Mouse (Mus musculus): ENCODE measurements at regions not wholly inside any gene's neighbourhood (a gene's known extent, or its start where the extent isn't known, plus 50 kb on each side); places are given as distances from the start of the nearest gene placed in this dataset.

DNA sequence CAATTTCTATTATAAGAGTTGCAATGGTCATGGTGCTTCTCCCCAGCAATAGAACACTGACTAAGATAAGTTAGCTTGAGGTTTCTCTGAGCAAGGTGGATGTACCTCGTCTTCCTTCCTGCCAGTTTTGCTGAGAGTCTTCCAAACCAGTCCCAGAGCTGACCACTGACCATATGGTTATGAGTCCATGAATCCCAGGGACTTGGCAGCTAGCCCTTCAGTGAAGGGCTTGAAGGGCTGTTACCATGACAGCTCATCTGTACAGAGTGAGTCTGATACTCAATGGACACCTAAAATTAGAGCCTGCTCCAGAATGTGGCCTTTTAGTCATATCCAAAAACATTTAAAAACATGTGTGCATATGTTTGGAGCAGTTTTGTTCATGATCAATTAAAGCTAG, 297.5 kb upstream of the Thsd7b start:
- ATAC-seq (replicated peaks; ENCODE audit: poor library complexity) = no peak

DNA sequence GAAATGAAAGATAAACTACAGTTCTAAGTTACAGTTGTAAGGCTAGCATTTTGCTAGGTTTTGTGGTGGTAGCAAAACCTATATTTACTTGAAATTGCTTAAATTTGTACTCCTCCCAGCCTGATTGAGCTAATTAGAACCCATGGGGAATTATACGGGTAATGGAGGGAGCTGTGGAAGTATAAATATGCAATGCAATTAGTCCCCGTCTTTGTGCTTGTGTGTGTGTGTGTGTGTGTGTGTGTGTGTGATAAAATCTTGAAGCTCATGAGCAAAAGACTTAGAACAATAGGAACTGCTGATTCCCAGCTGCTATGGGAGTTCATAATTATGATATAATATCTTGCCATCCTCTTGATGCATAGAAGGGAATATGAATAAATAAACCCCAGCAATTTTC, 321.7 kb upstream of the Thsd7b start:
- no peak for ATAC-seq (replicated peaks; ENCODE audit: poor library complexity)

DNA sequence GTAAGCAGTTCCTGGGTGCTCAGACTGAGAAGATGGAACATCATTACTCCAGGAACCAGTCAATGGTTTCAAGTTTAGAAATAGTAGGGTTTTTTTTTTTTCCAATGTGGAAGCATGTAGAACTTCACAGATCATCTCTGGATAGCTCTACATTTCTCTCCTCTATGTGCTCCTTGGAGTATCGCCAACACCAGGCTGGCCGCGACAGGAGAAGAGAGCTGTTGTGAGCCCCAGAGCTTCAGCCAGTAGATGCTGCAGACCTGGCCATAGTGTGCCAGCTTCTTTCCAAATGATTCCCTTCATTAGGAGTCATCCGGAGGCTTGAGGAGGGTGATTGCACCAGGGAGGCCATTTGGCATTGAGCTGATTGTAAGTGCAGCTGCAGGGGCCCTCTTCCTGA, 322.6 kb upstream of the Thsd7b start:
- no peak for ATAC-seq (replicated peaks; ENCODE audit: poor library complexity)

DNA sequence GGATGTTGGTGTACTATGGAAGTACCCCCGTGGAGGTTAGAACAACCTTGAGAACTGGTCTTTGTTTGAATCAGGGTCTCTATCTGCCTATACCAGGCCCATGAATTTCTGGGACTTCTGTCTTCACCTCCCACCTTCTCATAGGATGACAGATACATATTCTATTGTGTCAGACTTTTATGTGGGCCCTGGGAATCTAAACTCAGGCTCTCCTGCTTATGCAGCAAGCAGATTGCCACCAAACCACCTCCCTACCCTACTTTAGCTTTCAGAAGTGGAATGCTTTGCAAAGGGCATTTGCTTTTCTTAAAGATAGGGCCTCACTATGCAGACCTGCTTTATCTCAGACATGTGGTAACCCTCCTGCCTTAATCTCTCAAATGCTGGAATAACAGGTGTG, 322.7 kb upstream of the Cxcr4 start:
- no peak for ATAC-seq (replicated peaks; ENCODE audit: poor library complexity)

DNA sequence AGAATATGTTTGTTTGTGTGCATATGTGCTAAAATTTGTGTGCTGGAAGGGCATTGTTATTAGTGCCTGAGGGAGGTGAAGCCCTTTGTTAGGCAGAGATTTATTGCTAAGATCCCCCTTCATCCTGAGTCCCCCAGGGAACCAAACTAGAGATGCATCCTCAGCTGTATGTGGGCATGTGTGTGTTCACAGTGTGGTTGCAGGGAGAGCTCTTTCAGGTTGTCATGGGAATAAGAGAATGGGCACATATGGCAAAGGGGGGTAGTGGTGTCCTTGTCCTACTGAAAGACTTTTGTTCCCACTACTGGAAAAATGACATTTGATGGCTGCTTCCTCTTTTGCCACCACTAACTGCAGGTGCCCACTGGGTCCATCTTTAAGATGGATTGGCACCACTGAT, 320.4 kb upstream of the Cxcr4 start:
- ATAC-seq (replicated peaks; ENCODE audit: poor library complexity) = no peak

DNA sequence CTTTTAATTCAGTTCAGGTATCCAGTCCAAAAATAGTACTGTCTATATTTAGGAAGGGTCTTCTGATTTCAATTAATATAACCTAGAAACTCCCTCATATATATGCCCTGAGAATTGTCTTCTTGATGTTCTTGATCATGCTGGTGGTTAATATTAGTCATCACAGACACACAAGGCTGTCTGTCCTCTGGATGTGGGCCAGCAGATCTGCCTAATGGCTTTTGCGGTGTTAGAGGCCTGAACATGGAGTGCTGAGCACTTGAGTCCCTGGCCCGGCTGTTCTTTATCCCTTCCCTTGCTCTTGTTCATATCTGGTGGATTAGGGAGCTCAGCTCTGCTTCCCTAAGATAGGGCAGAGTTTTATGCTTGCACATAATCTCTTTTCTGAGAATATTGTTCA, 315.5 kb upstream of the Cxcr4 start:
- no peak for ATAC-seq (replicated peaks; ENCODE audit: poor library complexity)

DNA sequence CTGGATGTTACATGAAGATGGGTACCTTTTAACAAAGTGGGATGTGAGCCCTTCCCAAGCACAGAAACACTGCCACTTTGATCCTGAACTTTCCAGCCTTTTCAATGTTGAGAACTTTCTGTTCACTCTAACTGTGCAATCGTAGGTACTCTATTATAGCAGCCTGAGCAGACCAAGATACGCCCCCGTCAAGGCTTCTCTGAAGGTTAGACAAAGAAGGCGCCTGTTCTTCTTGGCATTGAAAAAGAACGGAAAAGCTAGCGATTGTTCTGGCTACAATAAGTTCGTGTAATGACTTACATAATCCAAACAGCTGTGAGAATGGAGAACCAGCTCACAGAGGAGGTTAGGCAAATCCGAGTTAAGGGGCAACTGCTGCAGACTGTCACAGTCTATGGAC, 305.9 kb upstream of the Cxcr4 start:
- no peak for ATAC-seq (replicated peaks; ENCODE audit: poor library complexity)

DNA sequence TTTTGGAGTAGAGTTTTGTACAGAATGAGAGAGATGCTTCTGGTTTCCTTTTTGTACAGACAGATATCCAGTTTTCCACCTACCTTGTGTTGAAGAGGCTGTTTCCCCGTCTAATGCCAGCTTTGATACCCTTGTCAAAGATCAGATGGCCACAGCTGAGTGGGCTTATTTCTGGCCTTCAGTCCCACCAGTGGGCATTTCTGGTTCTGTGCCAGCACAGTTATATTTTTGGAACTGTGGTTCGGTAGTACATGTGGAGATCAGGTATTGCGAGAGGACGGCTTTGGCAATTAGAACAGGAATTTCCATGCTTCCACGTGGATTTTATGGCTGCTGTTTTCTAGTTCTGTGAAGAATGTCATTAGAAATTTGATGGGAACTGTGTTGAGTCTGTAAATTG, 302.5 kb upstream of the Cxcr4 start:
- ATAC-seq (replicated peaks; ENCODE audit: poor library complexity) = no peak

DNA sequence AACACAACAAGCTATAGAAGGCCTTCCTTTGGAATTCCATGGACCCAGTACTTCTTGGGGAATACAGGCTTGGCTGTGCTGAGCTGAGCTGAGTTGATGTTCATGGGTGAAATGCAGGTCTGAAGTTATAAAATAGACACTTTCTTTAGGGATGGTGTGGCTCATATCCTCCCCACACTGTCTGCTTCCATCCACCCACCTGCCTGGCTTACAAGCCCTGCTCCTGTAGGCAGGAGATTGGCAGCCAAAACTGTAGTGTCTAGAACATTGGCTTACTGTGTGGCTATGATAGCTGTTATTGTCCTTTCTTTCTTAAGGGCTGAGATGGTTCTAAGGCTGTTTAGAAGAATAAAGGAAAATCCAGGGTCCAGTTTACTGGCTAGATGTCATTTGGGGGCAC, 286.2 kb upstream of the Cxcr4 start:
- no peak for ATAC-seq (replicated peaks; ENCODE audit: poor library complexity)

DNA sequence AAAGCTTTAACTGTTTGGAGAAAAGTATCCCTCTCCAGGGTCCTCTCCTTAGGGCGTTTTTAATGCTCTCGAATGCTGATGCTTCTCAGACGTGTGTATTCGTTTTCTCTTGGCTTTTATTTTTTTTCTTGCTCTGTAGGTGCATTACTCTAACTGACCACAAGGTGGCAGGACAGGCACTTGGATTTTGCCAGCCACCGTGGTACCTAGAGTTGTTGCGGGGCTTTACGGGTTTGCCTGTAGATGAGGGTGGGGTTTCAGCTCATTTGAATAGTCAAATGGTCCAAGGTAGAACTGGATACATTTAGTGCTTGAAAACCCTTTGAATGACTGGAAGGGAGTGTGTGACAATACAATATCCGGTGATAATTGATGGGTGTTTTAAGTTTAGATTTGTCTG, 283.2 kb upstream of the Cxcr4 start:
- peak; percentile 89 for ATAC-seq (replicated peaks; ENCODE audit: poor library complexity)

DNA sequence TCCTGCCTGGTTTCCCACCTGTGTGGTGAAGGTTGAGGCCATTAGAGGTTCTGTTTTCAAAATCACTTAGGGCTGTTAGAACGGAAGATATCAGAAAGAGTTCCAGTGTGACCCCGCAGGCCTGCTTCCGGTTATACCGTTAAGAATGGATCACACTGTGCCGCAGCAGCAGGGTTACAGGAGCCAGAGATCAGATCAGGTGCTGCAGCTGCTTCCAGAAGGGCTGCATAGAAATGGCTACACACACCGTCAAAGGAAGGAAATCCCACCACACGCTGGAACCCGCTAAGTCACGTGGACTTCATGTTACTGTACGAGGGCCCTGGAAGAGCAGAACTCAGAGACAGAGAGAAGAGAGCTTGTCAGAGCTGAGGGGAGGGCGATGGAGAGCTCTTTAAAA, 282.1 kb upstream of the Cxcr4 start:
- ATAC-seq (replicated peaks; ENCODE audit: poor library complexity) = no peak

DNA sequence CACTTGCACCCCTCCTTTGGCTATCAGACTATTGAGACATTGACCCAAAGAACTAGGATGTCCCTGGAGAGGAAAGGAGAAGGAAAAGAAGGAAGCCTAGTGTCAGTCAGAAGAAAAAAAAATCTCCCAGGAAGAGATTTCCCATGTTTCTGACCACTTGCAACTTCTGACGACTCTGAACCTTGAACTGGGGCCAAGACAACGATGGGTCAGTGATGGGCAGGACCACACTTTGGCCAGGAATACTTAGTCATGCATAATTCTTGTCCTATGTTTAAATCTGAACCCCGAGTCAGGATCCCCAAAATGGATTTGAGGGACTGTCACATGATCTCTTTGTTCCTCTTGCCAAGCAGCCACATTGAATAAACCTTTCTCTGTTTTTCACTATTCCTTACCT, 276.7 kb upstream of the Cxcr4 start:
- ATAC-seq (replicated peaks; ENCODE audit: poor library complexity) = no peak

DNA sequence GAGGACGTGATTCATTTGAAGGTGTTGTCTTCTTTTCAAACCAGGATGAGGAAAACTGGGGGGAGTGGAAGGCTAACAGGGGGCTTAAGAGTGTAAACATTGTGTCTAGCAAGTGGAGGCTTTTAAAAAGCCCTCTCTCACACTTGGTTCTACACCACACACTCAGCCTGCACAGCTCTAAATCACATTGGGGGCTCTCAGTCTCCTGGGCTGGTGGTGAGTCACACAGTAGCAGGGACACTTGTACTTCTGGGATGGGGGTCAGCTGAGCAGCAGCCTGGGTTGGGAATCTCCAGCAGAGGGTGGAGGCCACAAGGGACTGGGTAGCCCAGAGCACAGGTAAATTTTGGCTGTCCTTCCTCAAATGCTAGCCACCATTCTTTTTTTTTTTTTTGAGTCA, 268.4 kb upstream of the Cxcr4 start:
- no peak for ATAC-seq (replicated peaks; ENCODE audit: poor library complexity)

DNA sequence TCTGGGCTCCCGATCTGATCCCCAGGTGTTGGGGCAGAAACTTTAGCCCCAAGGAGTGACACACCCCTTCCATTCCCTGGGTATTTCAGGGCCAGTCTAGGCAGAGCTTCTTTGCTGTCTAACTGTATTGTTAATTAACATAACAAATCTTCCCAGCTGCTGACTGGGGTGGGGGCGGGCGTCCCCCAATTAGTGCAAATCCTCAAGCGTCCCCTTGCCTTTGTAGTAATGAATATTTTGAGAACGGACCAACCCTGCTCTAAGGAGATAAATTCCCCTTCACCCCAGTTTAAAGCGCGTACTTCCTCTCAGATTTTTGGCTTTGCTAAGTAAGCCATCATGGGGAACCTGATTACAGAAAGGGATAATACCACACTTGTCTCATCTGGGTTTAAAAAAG, 268.0 kb upstream of the Cxcr4 start:
- no peak for ATAC-seq (replicated peaks; ENCODE audit: poor library complexity)

DNA sequence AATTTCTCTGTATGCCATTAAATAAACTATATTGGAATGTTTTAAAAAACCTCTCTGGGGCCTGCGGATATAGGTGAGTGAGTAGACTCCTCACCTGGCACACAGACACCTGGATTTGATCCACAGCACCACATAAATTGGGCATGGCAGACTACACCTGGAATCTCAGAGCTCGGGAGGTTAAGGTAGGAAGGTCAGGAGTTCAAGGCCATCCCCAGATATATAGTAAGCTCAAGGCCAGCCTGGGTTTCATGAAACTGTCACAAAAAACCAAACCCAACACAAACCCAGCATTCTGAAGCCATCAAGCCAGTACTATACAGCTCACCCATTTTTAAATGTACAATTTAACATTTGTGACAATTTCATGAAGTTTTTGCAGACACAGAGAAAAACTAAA, 266.6 kb upstream of the Cxcr4 start:
- ATAC-seq (replicated peaks; ENCODE audit: poor library complexity) = no peak

DNA sequence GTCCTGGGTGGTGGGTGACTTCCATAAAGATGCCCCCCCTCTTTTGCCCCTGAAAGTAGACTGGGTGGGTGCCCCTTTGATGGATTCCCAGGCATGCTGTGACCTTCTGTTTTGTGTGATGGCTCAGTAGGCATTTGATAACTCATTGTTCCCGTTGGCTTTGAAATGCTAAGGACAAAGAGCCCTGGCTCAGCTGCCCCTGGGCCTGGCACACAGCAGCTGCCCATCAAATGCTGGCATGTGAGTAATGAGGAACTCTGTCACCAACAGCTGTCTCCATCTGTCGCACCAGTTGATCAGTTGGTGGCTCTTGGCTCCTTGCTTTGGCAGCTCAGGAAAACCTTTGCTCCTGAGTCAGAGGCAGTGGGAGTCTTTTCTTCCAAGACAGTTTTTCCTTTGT, 264.8 kb upstream of the Cxcr4 start:
- ATAC-seq (replicated peaks; ENCODE audit: poor library complexity) = no peak

DNA sequence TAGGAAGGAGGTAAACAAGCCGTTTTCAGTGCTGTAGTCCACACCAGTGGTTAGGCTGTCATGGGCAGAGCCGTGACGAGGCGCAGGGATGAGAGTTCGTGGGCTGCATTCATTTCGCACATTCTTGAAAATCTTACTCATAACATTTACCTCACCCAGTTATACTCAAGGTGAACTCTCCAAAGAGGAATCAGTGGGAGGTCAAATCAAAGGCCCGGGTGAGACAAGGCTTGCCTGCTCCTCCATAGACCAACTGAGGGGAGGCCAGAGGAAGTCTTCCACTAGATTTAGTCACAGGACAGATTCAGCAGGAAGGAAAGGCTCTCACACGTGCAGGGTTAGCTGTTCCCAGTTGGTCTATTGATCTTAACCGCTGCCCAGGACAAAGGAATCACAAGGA, 262.6 kb upstream of the Cxcr4 start:
- ATAC-seq (replicated peaks; ENCODE audit: poor library complexity) = no peak

DNA sequence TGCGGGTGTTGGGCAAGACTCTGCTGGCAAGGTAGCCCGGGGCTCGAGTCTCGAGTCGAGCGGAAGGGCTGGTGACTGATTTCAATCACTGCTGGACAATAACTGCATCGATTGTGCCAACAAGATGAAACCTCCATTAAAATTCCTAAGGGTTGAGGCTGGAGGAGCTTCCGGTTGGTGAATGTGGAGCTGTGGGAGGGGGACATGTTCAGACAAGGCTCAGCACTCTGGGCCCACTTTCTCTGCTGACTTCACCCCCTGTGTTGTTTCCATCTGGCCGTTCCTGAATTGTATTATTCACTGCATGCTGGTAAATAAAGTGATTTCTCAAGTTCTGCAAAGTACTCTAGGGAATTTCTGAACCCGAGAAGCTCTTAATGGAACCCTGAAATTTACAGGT, 261.2 kb upstream of the Cxcr4 start:
- ATAC-seq (replicated peaks; ENCODE audit: poor library complexity) = no peak

DNA sequence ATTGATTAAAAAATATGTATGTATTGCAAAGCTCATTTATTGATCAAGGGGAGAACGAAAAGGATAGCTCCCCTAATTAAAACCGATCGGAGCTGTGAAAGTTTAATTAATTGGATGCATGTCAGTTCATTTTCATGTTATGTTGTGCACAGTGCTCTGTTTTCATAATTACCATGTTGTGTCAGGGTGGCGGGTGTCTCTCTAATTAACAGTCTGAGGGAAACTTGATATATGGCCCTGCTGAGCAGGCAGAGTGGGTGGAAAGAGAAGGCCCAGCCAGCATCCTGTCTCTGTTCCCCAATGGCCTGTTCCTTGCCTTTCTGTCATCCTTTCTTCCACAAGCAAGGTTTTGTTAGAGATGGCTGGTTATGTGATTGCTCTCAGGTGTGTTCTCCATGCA, 245.3 kb upstream of the Cxcr4 start:
- no peak for ATAC-seq (replicated peaks; ENCODE audit: poor library complexity)

DNA sequence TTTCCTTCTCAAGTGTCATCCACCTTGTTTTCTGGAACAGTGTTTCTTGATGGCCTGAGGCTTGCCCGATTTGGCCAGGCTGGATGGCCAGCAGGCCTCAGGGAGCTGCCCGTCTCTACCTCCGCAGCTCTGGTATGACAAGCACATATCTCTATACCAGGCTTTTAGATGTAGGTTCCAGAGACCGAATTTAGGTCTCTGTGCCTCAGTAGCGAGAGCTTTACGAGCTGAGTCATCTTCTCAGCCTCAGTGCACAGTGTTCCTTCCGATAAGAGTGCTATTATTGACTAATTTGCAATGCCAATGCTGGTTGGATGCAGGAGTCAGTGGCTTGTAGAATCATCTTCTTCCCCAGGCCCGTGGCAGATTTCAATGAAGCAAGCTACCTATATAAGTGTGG, 243.4 kb upstream of the Cxcr4 start:
- ATAC-seq (replicated peaks; ENCODE audit: poor library complexity) = no peak

DNA sequence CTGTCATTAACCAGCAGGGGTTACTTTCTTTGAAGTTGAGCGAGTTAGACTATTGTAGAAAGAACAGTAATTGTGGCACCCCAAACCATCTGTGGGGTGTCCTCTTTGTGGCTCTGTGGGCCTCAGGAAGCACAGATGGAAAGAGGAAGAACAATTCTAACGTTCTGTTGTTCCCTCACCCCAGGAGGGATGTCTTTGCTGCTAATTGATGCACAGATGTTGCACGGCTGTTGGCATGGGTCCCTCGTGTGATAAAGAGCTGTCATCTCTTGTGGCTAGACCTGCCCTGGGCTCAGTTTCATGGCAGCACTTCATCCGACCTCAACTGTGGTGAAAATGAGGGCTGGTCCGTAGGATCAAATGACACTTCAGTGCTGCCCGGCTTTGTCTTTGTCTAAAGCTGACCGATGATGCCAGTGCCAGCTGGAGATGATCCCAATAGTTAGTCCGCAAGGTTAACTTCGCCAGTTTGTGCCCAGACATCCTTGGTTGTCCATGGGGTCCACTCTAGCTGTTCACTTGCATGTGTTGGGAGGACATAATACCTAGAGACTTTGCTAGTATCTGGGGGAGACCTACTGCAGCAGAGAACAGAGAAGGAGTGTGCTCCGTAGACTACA, 241.1 kb upstream of the Cxcr4 start:
- peak; percentile 69 for ATAC-seq (replicated peaks; ENCODE audit: poor library complexity)

DNA sequence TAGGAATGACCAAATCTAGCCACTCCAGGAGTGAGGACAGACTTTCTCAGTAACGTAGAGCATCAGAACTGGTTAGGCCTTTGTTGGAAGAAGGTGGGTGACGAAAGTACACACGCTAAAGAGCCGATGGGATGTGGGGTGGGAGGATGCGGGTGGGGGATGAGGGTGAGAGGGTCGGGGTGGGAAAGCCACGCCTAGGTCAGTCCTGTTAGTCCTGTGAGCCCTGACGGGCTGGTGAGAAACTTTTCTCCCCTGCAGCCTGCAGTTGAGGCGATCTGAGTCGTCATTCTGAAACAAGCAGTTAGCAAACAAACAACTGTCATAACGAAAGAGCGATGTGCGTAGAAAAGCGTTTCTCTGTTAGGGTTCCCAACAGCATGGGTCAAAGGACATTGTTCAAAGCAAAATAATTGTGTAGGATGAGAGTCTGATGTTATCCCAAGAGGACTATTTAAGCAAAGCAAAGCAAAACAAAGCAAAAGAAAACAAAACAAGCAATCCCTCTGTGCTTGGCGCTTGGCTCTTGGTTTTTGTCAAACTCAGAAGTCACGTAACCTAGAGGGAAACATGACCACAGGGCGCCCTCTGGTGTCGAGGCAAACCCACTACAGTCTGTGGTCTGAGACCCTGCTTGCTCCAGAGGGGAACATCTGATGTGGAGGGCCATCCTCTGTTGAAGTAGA, 240.2 kb upstream of the Cxcr4 start:
- ATAC-seq (replicated peaks; ENCODE audit: poor library complexity) = peak; percentile 89

DNA sequence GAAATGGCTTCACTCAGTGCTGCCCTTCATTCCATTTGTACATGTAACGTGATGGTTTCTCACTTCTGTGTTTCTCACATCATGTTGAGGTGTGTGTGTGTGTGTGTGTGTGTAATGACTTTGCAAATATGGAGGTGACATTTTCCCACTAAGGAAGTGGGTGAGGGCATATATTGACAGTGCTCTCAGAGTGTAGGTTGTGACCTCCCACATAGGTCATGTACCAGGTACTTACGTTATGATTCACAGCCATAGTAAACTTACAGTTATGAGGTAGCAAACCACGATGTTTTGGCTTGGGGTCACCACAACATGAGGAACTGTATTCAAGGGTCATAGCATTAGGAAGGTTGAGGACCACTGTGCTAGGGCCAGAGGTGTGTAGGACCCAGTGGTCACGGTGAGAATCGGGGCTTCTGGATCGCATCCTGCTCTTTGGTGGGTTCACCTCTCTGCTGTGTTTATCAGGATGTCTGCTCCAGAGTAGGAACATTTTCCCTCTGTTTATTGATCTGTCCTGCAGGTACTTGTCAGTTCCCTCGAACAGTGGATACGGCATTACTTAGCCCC, 238.7 kb upstream of the Cxcr4 start:
- no peak for ATAC-seq (replicated peaks; ENCODE audit: poor library complexity)
